In genomic region chr12:72013711-72014354, GRCm38 (mm10) we compare ENCODE assay signal across 10 mouse cellular contexts. TPM values are rescaled to one million over a fixed set of nuclear protein-coding genes. Genes with fewer than 3 reads are reported as not detected.
A peak's percentile ranks its signal among the peaks of the same experiment; 100 is the strongest.
DNase-seq lines count a peak whose midpoint lies in the region; ATAC-seq and TF ChIP-seq lines count a peak whose summit lies in the region.
"Had no signal": no experiment of that assay in that cellular context is flagged by ENCODE, and none has a peak within 500 bp of the region (broad histone marks: within the 10 kb centered on the region; RNA-seq: fewer than 3 reads in every experiment).

No protein-coding gene starts in this region.

- H3K36me3 ChIP-seq in embryonic facial prominence, embryonic 15.5 days = no peaks in the 10 kb centered on the region
- H3K36me3 ChIP-seq: hindbrain, embryonic 15.5 days; midbrain, embryonic 15.5 days had no signal

- intact Hi-C loops in heart, postnatal 14 days (cut with DNase I) = no loop called here
- intact Hi-C loops in left cerebral cortex, adult 2 months (cut with DNase I) = no loop called here

- peak overlapping the region; percentile 14; the same call in 1 of the 2 replicates for H3K4me3 ChIP-seq in left cerebral cortex, adult 2 months
- 0 out of 2 replicates have a peak overlapping the region, but pooled peaks have one; percentile 4 for H3K4me3 ChIP-seq in embryonic facial prominence, embryonic 15.5 days (replicated peaks)
- H3K4me3 ChIP-seq: hindbrain, embryonic 15.5 days; midbrain, embryonic 15.5 days had no signal

- 58% methylated on average over 13 of the region's 13 CpGs for WGBS in embryonic facial prominence, embryonic 15.5 days

- H3K4me1 ChIP-seq in embryonic facial prominence, embryonic 15.5 days = peaks cover 12% of the 10 kb centered on the region; the same call in 1 of the 2 replicates
- H3K4me1 ChIP-seq: hindbrain, embryonic 15.5 days; midbrain, embryonic 15.5 days had no signal

- H3K9ac ChIP-seq in embryonic facial prominence, embryonic 15.5 days = no peak overlapping the region
- H3K9ac ChIP-seq: hindbrain, embryonic 15.5 days; midbrain, embryonic 15.5 days had no signal

- no peaks in the 10 kb centered on the region for H3K9me3 ChIP-seq in embryonic facial prominence, embryonic 15.5 days (replicated peaks)
- H3K9me3 ChIP-seq: hindbrain, embryonic 15.5 days; midbrain, embryonic 15.5 days had no signal

- H3K27me3 ChIP-seq in embryonic facial prominence, embryonic 15.5 days = no peaks in the 10 kb centered on the region
- H3K27me3 ChIP-seq: hindbrain, embryonic 15.5 days; midbrain, embryonic 15.5 days had no signal

- TF ChIP-seq CTCF in left cerebral cortex, adult 2 months (IDR thresholded peaks at IDR 0.05) = no peak

- H3K4me2 ChIP-seq in embryonic facial prominence, embryonic 15.5 days (replicated peaks) = peak overlapping the region; percentile 32
- H3K4me2 ChIP-seq: hindbrain, embryonic 15.5 days; midbrain, embryonic 15.5 days had no signal

- no peak overlapping the region for H3K27ac ChIP-seq in left cerebral cortex, adult 2 months
- peak overlapping the region; percentile 69 for H3K27ac ChIP-seq in embryonic facial prominence, embryonic 15.5 days (replicated peaks)
- H3K27ac ChIP-seq: hindbrain, embryonic 15.5 days had no signal

- ATAC-seq in embryonic facial prominence, embryonic 15.5 days (ENCODE audit: insufficient number of reproducible peaks, low FRiP score, low TSS enrichment, low read depth) = peak; percentile 43; the same call in 1 of the 2 replicates
- ATAC-seq: midbrain, embryonic 15.5 days had no signal

- peak; percentile 33 to 58 for DNase-seq in heart, adult 9 months (ENCODE audit: low spot score in 2 of 2)
- no peak for DNase-seq in heart, postnatal 14 days
- DNase-seq in left cerebral cortex, adult 2 months (ENCODE audit: extremely low spot score in 1 of 2, low spot score in 2 of 2) = no peak
- no peak for DNase-seq in left cerebral cortex, adult 18-20 months (ENCODE audit: low spot score in 2 of 2)
- peak; percentile 27 for DNase-seq in skeletal muscle tissue, adult 2 months (ENCODE audit: low read depth, low spot score)
- DNase-seq in adrenal gland, adult 8-10 months = no peak
- DNase-seq: layer of hippocampus, postnatal 36 days had no signal

RNA-seq across cellular contexts. Expression of gene Gpr135, which starts 57.1 kb away (rescaled TPM):
- under 1 TPM; 0.48 to 0.61 TPM for total RNA-seq in heart, postnatal 14 days (2021)
- total RNA-seq in left cerebral cortex, adult 2 months (2021) = 10 to 100 TPM; 12.8 to 16.5 TPM
- 10 to 100 TPM; 13.8 to 14.8 TPM for total RNA-seq in left cerebral cortex, adult 18-20 months (2021)
- polyA plus RNA-seq in embryonic facial prominence, embryonic 15.5 days (2015; fragmentation: Nextera tagmentation; extraction: Ambion mirVana) = 0.88 and 1.3 TPM in 2 replicates
- 1 to 10 TPM; 2.2 to 2.9 (median 2.6) TPM for total RNA-seq in adrenal gland, adult 8-10 months (2022)

Comparison
In these comparisons a context has a peak if more than half of its experiments do, and no peak if none do; other contexts are left out.
1. DNase-seq: peak in heart, adult 9 months (2 of 2) and skeletal muscle tissue, adult 2 months (single experiment); none in heart, postnatal 14 days (0 of 2), left cerebral cortex, adult 2 months (0 of 2), left cerebral cortex, adult 18-20 months (0 of 2) and adrenal gland, adult 8-10 months (single experiment).